Mouse (Mus musculus): ENCODE data around the gene Asb8.

Gene Asb8

DNA sequence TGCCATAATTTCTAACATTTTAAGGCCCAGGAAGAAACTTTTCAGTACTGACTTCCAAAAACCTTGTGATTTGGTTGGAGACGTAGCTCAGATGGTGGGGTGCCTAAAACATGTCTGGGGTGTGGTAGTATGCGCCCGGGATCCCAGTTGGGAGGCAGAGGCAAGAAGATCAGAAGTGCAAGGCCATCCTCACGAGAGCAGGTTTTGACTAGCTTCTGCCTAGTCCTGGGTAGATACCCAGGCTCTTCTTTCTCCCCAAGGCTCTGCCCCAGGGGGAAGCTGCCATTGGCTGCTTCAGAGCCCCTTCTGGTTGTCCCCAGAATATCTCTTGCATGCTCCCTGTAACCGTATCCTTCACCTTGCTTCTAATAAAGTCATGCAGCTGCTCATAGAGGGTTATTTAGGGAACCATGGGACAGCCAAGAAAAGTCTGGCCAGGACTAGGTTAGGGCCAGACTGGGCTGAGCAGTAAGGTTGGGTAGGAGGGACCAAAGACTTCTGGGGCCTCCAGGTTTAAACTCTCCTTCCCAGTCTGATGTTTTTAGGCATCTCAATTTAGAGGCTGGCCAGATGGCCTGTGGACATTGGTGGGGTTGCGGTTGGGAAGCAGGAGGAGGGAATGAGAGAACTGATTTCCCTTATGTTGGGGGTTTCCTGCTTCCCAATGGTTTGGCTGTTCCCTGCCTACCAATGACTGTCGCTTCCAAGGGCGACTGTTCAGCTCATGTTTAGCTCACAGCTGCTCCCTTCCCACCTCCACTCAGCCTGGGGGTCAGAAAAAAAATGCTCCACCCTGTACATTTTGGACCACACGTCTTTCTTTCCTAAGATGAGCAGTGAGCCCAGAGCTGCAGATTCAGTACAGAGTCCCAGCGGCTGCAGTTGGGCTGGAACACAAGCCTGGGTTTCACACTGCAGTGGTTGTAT, 50.3 kb downstream of the Asb8 start:
- DNase-seq: peak; percentile 96

DNA sequence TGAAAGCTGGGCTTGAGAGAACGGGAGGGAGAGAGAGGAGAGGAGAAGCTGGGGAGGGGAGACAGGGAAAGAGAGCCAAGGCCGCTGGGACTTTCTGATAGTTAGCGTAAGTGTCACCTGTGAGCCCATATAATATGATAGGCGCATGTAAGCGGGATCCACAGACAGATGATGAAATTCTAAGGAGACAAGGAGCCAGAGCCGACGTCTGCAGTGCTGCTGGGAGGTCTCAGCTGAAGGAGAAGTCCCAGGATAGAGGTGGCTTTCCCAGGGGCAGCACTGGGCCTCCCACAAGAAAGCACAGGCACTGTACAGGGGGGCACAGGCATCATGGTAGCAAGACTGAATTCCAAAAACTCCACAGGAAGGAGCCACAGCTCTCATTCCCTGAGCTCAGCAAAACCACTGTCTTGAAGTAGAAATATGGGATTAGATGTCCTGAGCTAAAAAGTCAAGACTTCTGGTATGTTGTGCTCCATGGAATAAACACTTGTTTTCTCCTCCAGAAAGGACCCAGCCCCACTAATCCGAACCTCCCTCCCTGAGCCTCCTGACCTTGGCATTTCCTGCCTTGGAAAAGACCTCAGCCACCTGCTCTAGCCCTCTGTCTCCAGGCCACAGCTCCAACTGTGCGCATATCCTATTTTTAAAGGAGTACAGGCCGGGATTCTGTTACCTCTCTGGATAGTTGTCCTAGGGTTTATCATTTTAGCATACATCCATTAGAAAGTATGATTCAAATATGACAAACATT, 51.1 kb downstream of the Asb8 start:
- DNase-seq: peak; percentile 86

- DNase-seq: peak; percentile 94
Measured at GRCm38 (mm10) chr15:98111791-98112190, 53.6 kb downstream of the Asb8 start.

DNA sequence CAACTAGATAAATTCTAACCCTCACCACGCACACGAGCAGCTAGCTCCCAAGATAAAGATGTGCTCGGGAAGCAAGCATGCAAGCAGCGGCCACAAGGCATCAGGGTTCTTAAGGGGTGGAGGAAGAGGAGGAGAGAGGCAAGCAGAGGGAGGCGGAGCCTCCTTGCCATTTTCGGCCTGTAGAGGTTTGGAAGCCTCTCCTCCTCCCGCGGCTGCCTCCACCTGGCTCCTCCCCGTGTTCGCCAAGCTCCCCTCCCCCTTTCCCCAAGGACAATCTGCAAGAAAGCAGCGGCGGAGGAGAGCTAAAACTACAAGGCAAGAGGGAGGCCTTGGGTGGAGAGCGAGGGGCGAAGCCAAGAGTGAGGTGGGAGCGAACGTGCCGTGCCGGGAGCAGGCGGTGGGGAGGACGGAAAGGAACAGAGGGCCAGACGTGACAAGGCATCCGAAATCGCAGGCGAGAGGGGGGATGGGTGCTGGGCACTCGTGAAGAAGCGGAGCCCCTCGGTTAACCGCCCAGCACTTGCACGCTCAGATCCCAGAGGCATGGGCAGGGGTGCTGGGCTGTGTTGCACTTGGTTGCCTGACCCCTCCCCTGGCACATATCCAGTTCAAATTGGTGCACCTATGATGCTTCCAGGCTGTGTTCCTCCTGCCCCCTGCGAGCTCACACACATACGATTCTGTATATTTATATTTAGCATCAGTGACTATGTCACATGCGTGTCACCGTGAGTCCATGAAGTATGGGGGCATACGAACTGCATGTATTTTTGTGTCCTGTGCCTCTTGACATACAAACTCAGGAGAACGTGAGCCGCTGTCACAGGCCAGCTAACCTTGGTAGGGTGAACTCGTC, 56.9 kb downstream of the Asb8 start:
- DNase-seq: peak; percentile 99

DNA sequence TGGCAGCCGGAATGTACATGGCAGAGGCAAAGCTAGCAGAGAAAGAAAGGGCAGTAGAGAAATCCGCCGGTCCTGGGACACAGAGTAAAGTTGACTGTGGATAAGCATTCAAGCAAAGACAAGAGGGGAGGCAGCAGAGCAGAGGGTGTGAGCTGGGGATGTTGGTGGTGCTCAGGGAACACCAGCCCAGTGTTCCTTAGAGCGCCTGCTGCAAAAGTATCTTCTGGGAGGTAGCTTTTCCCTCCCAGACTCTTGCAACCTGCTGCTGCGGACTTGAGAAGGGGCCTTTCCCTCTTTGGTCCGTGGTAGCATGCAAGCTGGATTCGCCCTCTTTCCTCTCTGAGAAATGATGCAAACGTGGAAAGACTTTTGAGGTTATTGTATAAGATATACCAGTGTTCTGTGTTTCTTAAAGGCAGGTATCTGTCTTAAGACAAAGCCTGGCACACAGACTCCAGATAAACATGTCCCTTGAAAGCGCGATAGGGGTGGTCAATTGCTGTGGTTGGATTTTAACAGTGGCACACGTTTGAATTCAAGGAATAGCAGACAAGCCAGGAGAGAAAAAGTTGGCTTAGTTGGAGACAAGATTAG, 57.6 kb downstream of the Asb8 start:
- no peak for DNase-seq

- peak; percentile 83 for DNase-seq
Measured at GRCm38 (mm10) chr15:98107230-98107629, 58.2 kb downstream of the Asb8 start.

- no peak for DNase-seq
Measured at GRCm38 (mm10) chr15:98106506-98106905, 58.9 kb downstream of the Asb8 start.

- no peak for DNase-seq
Measured at GRCm38 (mm10) chr15:98102401-98102800, 63.0 kb downstream of the Asb8 start.

GRCm38 (mm10) chr15:98098519-98098918, 66.9 kb downstream of the Asb8 start:
- DNase-seq: no peak

- DNase-seq: no peak
Measured at GRCm38 (mm10) chr15:98096957-98097356, 68.5 kb downstream of the Asb8 start.

DNA sequence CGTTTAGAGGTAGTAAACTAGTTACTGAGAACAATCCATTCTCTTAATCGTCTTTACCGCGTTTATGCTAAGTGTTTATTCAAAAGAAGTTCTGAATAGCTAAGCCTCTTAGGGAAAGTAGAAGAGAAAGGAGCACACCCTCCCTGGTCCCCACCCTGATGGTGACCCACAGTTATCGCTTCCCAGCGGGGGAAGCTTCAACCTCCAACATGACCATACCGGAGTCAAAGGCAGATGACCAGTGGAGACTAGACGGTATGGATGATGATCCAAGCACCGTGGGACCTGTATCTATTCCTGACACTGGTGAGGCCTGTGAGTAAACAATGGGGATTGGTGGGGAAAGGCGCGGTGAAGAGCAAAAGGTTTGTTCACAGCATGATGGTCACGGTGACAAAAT, 70.5 kb downstream of the Asb8 start:
- DNase-seq: peak; percentile 90

DNA sequence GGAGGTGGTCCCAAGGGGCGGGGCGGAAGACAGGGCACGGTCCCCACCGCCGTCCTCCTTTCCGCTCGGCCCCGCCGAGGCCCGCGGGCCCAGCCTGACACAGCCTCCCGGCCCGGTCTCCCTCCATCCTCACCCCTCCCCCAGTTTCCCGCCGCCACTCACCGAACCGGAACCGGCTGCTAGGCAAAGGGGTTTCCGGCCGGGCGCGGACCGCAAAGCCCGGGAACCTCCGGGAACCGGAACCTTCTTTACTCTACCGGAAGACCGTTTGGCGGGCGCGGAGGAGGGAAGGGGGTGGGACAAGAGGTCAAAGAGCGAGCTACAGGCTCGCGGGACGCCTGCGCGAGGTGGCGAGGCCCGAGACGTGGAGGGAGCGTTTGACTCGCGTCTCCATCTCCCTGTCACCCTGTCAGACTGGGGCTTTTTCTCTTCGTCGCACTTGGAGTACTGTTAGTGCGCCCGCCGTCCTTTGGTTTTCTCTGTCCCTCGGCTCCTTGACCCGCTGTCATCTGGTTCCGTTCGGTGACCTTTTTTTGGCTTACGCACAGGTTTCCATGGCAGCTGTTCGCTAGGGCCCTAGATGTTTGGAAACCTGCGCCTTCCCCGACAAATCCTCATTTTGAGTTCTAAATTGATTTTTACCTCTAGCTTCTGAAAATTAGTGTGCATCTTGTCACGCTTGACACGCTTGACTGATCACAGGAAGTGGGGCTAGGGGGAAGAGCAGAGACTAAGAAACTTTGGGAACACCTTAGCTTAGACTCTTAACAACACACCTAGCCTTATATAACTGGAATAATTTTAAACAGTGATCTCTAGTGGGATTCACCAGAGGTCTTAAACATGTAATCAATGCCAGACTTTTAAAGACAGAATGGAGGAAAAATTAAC, 72.1 kb downstream of the Asb8 start, which contains the start of gene Senp1:
TSS of gene Senp1 (minus strand) at position 624 of the 891 bp plus-strand sequence.
- peak; percentile 99 for DNase-seq

DNA sequence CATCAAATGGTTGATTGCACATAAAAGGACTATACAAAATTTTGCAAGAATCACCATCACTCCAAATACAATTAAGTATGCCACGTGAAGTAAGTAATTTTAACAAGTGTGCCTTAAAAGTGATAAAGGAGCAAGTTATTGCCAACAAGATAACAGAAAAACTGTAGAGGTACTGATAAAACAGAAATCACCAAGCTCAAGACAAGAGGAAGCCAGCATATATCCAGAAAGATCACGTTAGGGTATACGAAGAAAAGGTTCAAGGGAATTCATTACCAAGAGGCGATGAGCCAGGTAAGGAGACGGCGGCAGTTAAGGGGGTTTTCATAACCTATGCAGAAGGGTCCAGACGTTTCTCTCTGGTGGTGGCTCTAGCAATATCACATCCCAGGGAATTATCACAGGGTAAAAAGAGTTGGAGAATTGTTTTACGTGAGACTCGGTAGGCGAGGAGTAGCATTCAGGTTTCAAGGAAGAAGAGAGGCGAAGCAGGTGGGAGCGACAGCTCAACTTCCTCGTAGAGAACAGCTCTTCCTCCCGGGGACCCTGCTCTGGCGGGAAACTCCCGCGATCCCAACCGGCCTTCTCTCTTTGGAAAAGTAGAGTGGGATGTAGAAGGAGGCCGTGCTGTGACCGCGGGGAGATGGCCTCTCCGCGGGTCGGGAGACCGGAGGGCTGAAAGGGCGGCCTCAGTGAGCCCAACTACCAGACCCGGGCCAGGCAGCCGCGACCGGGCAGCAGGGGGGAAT, 72.9 kb downstream of the Asb8 start, which contains the start of gene Pfkm:
TSS of gene Pfkm (plus strand) at position 218 of the 749 bp plus-strand sequence.
- DNase-seq: no peak

DNA sequence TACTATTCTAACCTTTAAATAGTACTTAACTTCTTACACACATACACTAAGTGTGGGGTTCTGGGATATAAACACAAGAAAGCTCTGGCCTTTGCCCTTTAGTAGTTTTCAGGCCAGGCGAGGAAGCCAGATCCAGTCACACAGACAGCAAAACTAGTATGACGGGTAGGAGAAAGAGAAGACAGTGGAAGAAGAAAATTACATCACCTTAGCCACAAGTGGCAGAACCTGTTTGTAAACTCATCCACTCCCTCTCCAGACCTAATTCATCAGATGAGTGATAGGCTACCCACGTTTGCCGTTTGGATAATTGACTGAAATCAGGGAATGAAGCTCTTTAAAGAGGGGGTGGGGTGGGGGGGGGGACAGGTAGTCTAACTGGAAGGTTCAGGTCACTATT, 73.6 kb downstream of the Asb8 start:
- peak; percentile 12 for DNase-seq

DNA sequence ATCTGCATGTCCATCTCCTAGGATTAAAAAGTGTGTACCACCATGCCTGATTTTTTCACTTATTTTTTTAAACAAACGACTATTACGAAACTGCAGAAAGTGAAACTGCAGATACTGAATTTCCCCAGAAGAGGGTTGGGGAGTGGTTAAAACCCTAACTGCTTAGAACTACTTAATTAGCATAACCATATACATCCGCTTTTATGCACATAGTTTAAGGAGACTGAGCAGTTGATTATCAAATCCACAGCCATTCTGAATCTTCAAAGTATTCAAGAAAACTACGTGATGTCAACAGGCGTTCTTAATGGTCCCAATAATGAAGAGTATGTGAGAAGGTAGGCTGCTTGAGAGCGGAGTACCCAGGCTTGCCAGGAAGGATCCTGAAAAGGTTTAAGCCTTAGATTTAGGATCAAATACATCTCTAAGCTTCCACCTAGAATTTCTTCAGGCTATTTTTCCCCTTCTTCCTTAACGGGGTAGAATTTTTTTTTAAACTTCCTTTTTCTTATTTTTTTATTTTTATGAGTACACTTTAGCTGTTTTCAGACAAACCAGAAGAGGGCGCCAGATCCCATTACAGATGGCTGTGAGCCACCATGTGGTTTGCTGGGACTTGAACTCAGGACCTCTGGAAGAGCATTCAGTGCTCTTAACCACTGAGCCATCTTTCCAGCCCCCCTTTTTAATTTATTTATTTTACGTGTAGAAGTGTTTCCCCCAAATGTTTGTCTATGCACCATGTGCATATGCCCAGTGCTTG, 75.8 kb downstream of the Asb8 start:
- peak; percentile 79 for DNase-seq

DNA sequence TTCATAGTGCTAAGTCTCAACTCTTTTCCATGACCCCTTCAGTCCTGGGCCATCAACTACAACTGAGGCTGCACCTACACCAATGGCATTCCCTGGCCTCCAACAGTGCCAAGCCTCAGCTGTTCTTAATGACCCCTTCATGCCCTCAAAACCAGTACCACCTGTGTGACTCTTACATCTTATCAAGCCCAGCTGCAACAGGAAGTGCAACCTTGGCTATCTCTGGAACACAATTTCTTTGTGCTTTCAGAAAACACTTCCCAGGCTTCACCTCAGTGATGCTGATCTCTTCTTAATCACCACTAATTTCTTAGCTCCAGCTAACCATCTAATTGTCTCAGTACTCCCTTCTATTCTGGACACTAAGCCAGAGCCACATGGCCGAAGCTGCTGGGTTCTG, 76.5 kb downstream of the Asb8 start:
- DNase-seq: peak; percentile 86

All from heart, adult 11 months (tissue).